Mouse (Mus musculus): Measurements from ENCODE around the gene Gm11099. TPM values are rescaled to one million over a fixed set of nuclear protein-coding genes. Genes with fewer than 3 reads are reported as not detected.

Gene Gm11099
- total and polyA plus RNA-seq, 2 experiments = not detected

GRCm38 (mm10) chr2:58956351-58956750 lies 97.1 kb downstream of the Gm11099 start:
- H3K36me3 ChIP-seq (ENCODE audit: control insufficient read depth, insufficient read depth, low read length) = no peaks in the 10 kb centered on the region
- DNase-seq (ENCODE audit: extremely low read depth, low read depth, low spot score) = no peak
- no peak overlapping the region for H3K9ac ChIP-seq (ENCODE audit: low read depth, low read length)
- WGBS = 95% methylated on average over 2 of the region's 2 CpGs
- TF ChIP-seq POLR2A (IDR thresholded peaks at IDR 0.05; ENCODE audit: extremely low read depth, insufficient read depth, low read length) = no peak
- no peak for TF ChIP-seq CTCF (IDR thresholded peaks at IDR 0.05; ENCODE audit: low read depth, low read length)
- no peaks in the 10 kb centered on the region for H3K79me2 ChIP-seq (ENCODE audit: control insufficient read depth, insufficient read depth, low read length)
- no peak overlapping the region for H3K4me3 ChIP-seq (ENCODE audit: insufficient read depth, low read depth, low read length)
- no peaks in the 10 kb centered on the region for H3K27me3 ChIP-seq (ENCODE audit: control insufficient read depth, insufficient read depth, low read length)
- H3K4me1 ChIP-seq (ENCODE audit: control insufficient read depth, insufficient read depth, low read length) = no peaks in the 10 kb centered on the region
- H3K27ac ChIP-seq (replicated peaks; ENCODE audit: insufficient read depth, low read depth, low read length) = no peak overlapping the region

GRCm38 (mm10) chr2:58956770-58957300 lies 97.6 kb downstream of the Gm11099 start:
- Histone ChIP-seq H3K27ac (replicated peaks; ENCODE audit: insufficient read depth, low read depth, low read length) (no peak overlapping the region), H3K9ac (ENCODE audit: low read depth, low read length) (no peak overlapping the region), H3K27me3 (ENCODE audit: control insufficient read depth, insufficient read depth, low read length) (no peaks in the 10 kb centered on the region), H3K4me3 (ENCODE audit: insufficient read depth, low read depth, low read length) (no peak overlapping the region), H3K36me3 (ENCODE audit: control insufficient read depth, insufficient read depth, low read length) (no peaks in the 10 kb centered on the region), H3K79me2 (ENCODE audit: control insufficient read depth, insufficient read depth, low read length) (no peaks in the 10 kb centered on the region), H3K4me1 (ENCODE audit: control insufficient read depth, insufficient read depth, low read length) (no peaks in the 10 kb centered on the region)
- DNase-seq (ENCODE audit: extremely low read depth, low read depth, low spot score) = no peak
- 76% methylated on average over 2 of the region's 2 CpGs for WGBS
- TF ChIP-seq POLR2A (IDR thresholded peaks at IDR 0.05; ENCODE audit: extremely low read depth, insufficient read depth, low read length) = no peak
- TF ChIP-seq CTCF (IDR thresholded peaks at IDR 0.05; ENCODE audit: low read depth, low read length) = no peak

Measured in liver, adult 2 months (tissue).